Mouse (Mus musculus) myocyte (in vitro differentiated cells): ENCODE data around the gene Gng11. TPM values are rescaled to one million over a fixed set of nuclear protein-coding genes. Genes with fewer than 3 reads are reported as not detected.

Experiments
- H3K27me3 ChIP-seq: one replicate; pipeline ENCODE4 v1.6.1; 2011; ENCODE audit not compliant: control insufficient read depth, insufficient read depth, insufficient read length
- H3K36me3 ChIP-seq: one replicate; pipeline ENCODE4 v1.6.1; 2011; ENCODE audit not compliant: control insufficient read depth, insufficient read depth
- H3K4me2 ChIP-seq: one replicate; pipeline ENCODE4 v1.6.1; 2011; ENCODE audit warnings: low read depth, control low read depth
- H3K4me3 ChIP-seq: one replicate; pipeline ENCODE4 v1.5.1; 2011; ENCODE audit warnings: mild to moderate bottlenecking, control low read depth, moderate library complexity
- H3K79me2 ChIP-seq: one replicate; pipeline ENCODE4 v1.6.1; 2011; ENCODE audit not compliant: control insufficient read depth, insufficient read depth
- H3ac ChIP-seq: one replicate; pipeline ENCODE4 v1.6.1; 2011; ENCODE audit not compliant: control insufficient read depth, insufficient read length
- CEBPB ChIP-seq: IDR thresholded peaks from 2 replicates; pipeline ENCODE4 v1.6.1; 2011; ENCODE audit warnings: mild to moderate bottlenecking, moderate library complexity; ENCODE audit not compliant: poor library complexity, insufficient read depth, severe bottlenecking
- E2F4 ChIP-seq: IDR thresholded peaks from one replicate; pipeline ENCODE4 v1.6.1; 2011; ENCODE audit warnings: mild to moderate bottlenecking, control low read depth, moderate library complexity; ENCODE audit not compliant: insufficient read depth
- MAX ChIP-seq: IDR thresholded peaks from one replicate; pipeline ENCODE4 v1.6.1; 2011; ENCODE audit warnings: low read depth, mild to moderate bottlenecking, control low read depth
- MYOD1 ChIP-seq, 3 experiments: IDR thresholded peaks; one replicate each; pipeline ENCODE4 v1.6.1; 2011; ENCODE audit warnings: control low read depth in 2 of 3, low read depth in 2 of 3, mild to moderate bottlenecking in 2 of 3, moderate library complexity in 1 of 3; ENCODE audit not compliant: insufficient read length in 2 of 3, control insufficient read depth in 1 of 3
- MYOG ChIP-seq, 3 experiments: IDR thresholded peaks; one replicate each; pipeline ENCODE4 v1.6.1; 2011; ENCODE audit warnings: control low read depth in 2 of 3, low read depth in 2 of 3, mild to moderate bottlenecking in 2 of 3; ENCODE audit not compliant: insufficient read length in 2 of 3, control insufficient read depth in 1 of 3, insufficient read depth in 1 of 3
- POLR2A ChIP-seq: IDR thresholded peaks from one replicate; pipeline ENCODE4 v1.6.1; 2011; ENCODE audit warnings: low read depth, mild to moderate bottlenecking, control low read depth, moderate library complexity; ENCODE audit not compliant: insufficient read length
- POLR2AphosphoS2 ChIP-seq: IDR thresholded peaks from one replicate; pipeline ENCODE4 v1.6.1; 2011; ENCODE audit warnings: low read depth, control low read depth; ENCODE audit not compliant: insufficient read length
- REST ChIP-seq: IDR thresholded peaks from one replicate; pipeline ENCODE4 v1.6.1; 2011; ENCODE audit warnings: mild to moderate bottlenecking, control low read depth, moderate library complexity; ENCODE audit not compliant: insufficient read depth, insufficient read length
- SRF ChIP-seq: IDR thresholded peaks from one replicate; pipeline ENCODE4 v1.6.1; 2011; ENCODE audit warnings: low read depth; ENCODE audit not compliant: control insufficient read depth, insufficient read length
- TCF12 ChIP-seq: IDR thresholded peaks from one replicate; pipeline ENCODE4 v1.6.1; 2011; ENCODE audit warnings: mild to moderate bottlenecking, control low read depth; ENCODE audit not compliant: poor library complexity, insufficient read depth, severe bottlenecking
- TCF3 ChIP-seq: IDR thresholded peaks from one replicate; pipeline ENCODE4 v1.6.1; 2011; ENCODE audit warnings: low read depth, control low read depth; ENCODE audit not compliant: insufficient read length
- USF1 ChIP-seq: IDR thresholded peaks from one replicate; pipeline ENCODE4 v1.6.1; 2011; ENCODE audit warnings: low read depth, mild to moderate bottlenecking, control low read depth, moderate library complexity
- polyA plus RNA-seq: library from polyadenylated mRNA; unstranded; fragments of >200 nt; fragmentation: generic; extraction: Trizol; gene quantifications from one replicate; pipeline ENCODE4 v1.2.1, GENCODE M21; 2012; ENCODE audit warnings: missing spikeins

Gene Gng11
- polyA plus RNA-seq, 1 experiment: 19.3 TPM

- no peaks in the 10 kb centered on the region for H3K79me2 ChIP-seq
- no peak overlapping the region for H3ac ChIP-seq
- H3K4me2 ChIP-seq: no peak overlapping the region
- TF ChIP-seq MAX (no peak), SRF (no peak), USF1 (no peak), REST (no peak), POLR2A (no peak), MYOG (IDR thresholded peaks at IDR 0.05; ENCODE audit: control insufficient read depth in 1 of 3, insufficient read depth in 1 of 3, insufficient read length in 2 of 3, low read depth in 2 of 3) (no peak), TCF3 (no peak), TCF12 (no peak), MYOD1 (IDR thresholded peaks at IDR 0.05; ENCODE audit: control insufficient read depth in 1 of 3, insufficient read length in 2 of 3, low read depth in 2 of 3) (no peak), POLR2AphosphoS2 (no peak), E2F4 (no peak), CEBPB (no peak)
- H3K36me3 ChIP-seq: no peaks in the 10 kb centered on the region
- H3K27me3 ChIP-seq: no peaks in the 10 kb centered on the region
- H3K4me3 ChIP-seq: no peak overlapping the region
Observed at GRCm38 (mm10) chr6:4041821-4042220, 38.1 kb downstream of the Gng11 start.

- no peaks in the 10 kb centered on the region for H3K36me3 ChIP-seq
- H3K4me2 ChIP-seq: no peak overlapping the region
- no peak overlapping the region for H3K4me3 ChIP-seq
- no peaks in the 10 kb centered on the region for H3K27me3 ChIP-seq
- TF ChIP-seq USF1 (no peak), E2F4 (no peak), MYOD1 (IDR thresholded peaks at IDR 0.05; ENCODE audit: control insufficient read depth in 1 of 3, insufficient read length in 2 of 3, low read depth in 2 of 3) (no peak), REST (no peak), MAX (no peak), MYOG (IDR thresholded peaks at IDR 0.05; ENCODE audit: control insufficient read depth in 1 of 3, insufficient read depth in 1 of 3, insufficient read length in 2 of 3, low read depth in 2 of 3) (no peak)
- no peak overlapping the region for H3ac ChIP-seq
- H3K79me2 ChIP-seq: no peaks in the 10 kb centered on the region
Observed at GRCm38 (mm10) chr6:4047200-4047599, 43.5 kb downstream of the Gng11 start.

- no peak overlapping the region for H3K4me3 ChIP-seq
- TF ChIP-seq CEBPB (no peak), E2F4 (no peak), MYOD1 (IDR thresholded peaks at IDR 0.05; ENCODE audit: control insufficient read depth in 1 of 3, insufficient read length in 2 of 3, low read depth in 2 of 3) (no peak), USF1 (no peak), TCF3 (no peak), TCF12 (no peak), POLR2AphosphoS2 (no peak), MAX (no peak), POLR2A (no peak), REST (no peak), SRF (no peak), MYOG (IDR thresholded peaks at IDR 0.05; ENCODE audit: control insufficient read depth in 1 of 3, insufficient read depth in 1 of 3, insufficient read length in 2 of 3, low read depth in 2 of 3) (no peak)
- H3ac ChIP-seq: no peak overlapping the region
- H3K36me3 ChIP-seq: no peaks in the 10 kb centered on the region
- no peaks in the 10 kb centered on the region for H3K27me3 ChIP-seq
- H3K4me2 ChIP-seq: no peak overlapping the region
- H3K79me2 ChIP-seq: no peaks in the 10 kb centered on the region
Observed at GRCm38 (mm10) chr6:4052843-4053242, 49.1 kb downstream of the Gng11 start.

GRCm38 (mm10) chr6:4054387-4054786, 50.7 kb downstream of the Gng11 start:
- Histone ChIP-seq H3K27me3 (no peaks in the 10 kb centered on the region), H3K4me3 (no peak overlapping the region), H3K79me2 (no peaks in the 10 kb centered on the region), H3K4me2 (no peak overlapping the region), H3K36me3 (no peaks in the 10 kb centered on the region), H3ac (no peak overlapping the region)
- TF ChIP-seq POLR2A (no peak), TCF3 (no peak), POLR2AphosphoS2 (no peak), USF1 (no peak), REST (no peak), MYOD1 (IDR thresholded peaks at IDR 0.05; ENCODE audit: control insufficient read depth in 1 of 3, insufficient read length in 2 of 3, low read depth in 2 of 3) (no peak), CEBPB (no peak), MYOG (IDR thresholded peaks at IDR 0.05; ENCODE audit: control insufficient read depth in 1 of 3, insufficient read depth in 1 of 3, insufficient read length in 2 of 3, low read depth in 2 of 3) (no peak), MAX (no peak), TCF12 (no peak), E2F4 (no peak), SRF (no peak)

Other genes with a start within 250 kb of the Gng11 start
- gene Calcr, start 239.2 kb upstream of the Gng11 start, polyA plus RNA-seq: not detected
- gene Tfpi2, start 15.0 kb upstream of the Gng11 start, polyA plus RNA-seq: 0.06 TPM
- not detected for gene Gngt1, start 10.1 kb upstream of the Gng11 start, polyA plus RNA-seq
- gene Bet1, start 83.1 kb downstream of the Gng11 start, polyA plus RNA-seq: 23.6 TPM